Comparison of ENCODE assay signal across 8 mouse cellular contexts in genomic region chr8:105854715-105855216, GRCm38 (mm10). TPM values are rescaled to one million over a fixed set of nuclear protein-coding genes. Genes with fewer than 3 reads are reported as not detected.
A peak's percentile ranks its signal among the peaks of the same experiment; 100 is the strongest.
DNase-seq lines count a peak whose midpoint lies in the region; ATAC-seq and TF ChIP-seq lines count a peak whose summit lies in the region.

Thap11 (plus strand) TSS chr8:105855132.

- TF ChIP-seq EP300 in lung, postnatal 0 days (IDR thresholded peaks at IDR 0.05), result peak; percentile 34; the same call in 1 of the 2 replicates

- peak within 1 kb of the TSS; percentile 78 for H3K4me3 ChIP-seq in hindbrain, embryonic 10.5 days
- peak within 1 kb of the TSS; percentile 83 for H3K4me3 ChIP-seq in lung, postnatal 0 days (ENCODE audit: low read depth, low read length)

- peaks cover 62% of the 10 kb centered on the region for H3K4me1 ChIP-seq in hindbrain, embryonic 10.5 days (replicated peaks)
- H3K4me1 ChIP-seq in lung, postnatal 0 days (ENCODE audit: insufficient read depth, low read depth, low read length), result peaks cover 25% of the 10 kb centered on the region

- TF ChIP-seq CTCF in lung, postnatal 0 days (IDR thresholded peaks at IDR 0.05), result peak; percentile 82

- DNase-seq in MEL-GATA-1-ER (ENCODE audit: extremely low read depth, low read depth), result peak; percentile 86
- peak; percentile 88 for DNase-seq in cerebellum, adult 8-10 months
- peak; percentile 95 for DNase-seq in hindbrain, embryonic 10.5 days (ENCODE audit: low spot score)
- peak; percentile 89 for DNase-seq in layer of hippocampus, adult 9-11 months
- peak; percentile 97 for DNase-seq in lung, postnatal 0 days (ENCODE audit: low spot score)
- DNase-seq in ovary, postnatal 14 days (ENCODE audit: low spot score), result peak; percentile 82
- DNase-seq in thymus, postnatal 14 days, result peak; percentile 96

- peak within 1 kb of the TSS; percentile 96 for H3K27ac ChIP-seq in hindbrain, embryonic 10.5 days
- H3K27ac ChIP-seq in lung, postnatal 0 days (ENCODE audit: low read length), result peak within 1 kb of the TSS; percentile 85

- no peaks in the 10 kb centered on the region for H3K9me3 ChIP-seq in hindbrain, embryonic 10.5 days
- no peaks in the 10 kb centered on the region for H3K9me3 ChIP-seq in lung, postnatal 0 days (ENCODE audit: low read length)

- peak; percentile 83 for ATAC-seq in frontal cortex, adult (ENCODE audit: low TSS enrichment)
- ATAC-seq in lung, postnatal 0 days, result peak; percentile 94

- peaks cover 21% of the 10 kb centered on the region for H3K36me3 ChIP-seq in hindbrain, embryonic 10.5 days
- H3K36me3 ChIP-seq in lung, postnatal 0 days (ENCODE audit: insufficient read depth, low read length), result no peaks in the 10 kb centered on the region

- WGBS in hindbrain, embryonic 10.5 days, result under 1% methylated on average over 43 of the region's 43 CpGs
- under 1% methylated on average over 43 of the region's 43 CpGs for WGBS in lung, postnatal 0 days

- H3K9ac ChIP-seq in lung, postnatal 0 days (replicated peaks; ENCODE audit: low read depth), result peak within 1 kb of the TSS; percentile 70

- H3K4me2 ChIP-seq in lung, postnatal 0 days (replicated peaks; ENCODE audit: low read depth, low read length), result peak within 1 kb of the TSS; percentile 96

- H3K27me3 ChIP-seq in hindbrain, embryonic 10.5 days (ENCODE audit: insufficient read depth, poor library complexity, severe bottlenecking), result no peaks in the 10 kb centered on the region
- no peaks in the 10 kb centered on the region for H3K27me3 ChIP-seq in lung, postnatal 0 days (replicated peaks; ENCODE audit: insufficient read depth, low read length)

RNA-seq across cellular contexts. Expression of gene Thap11, which starts in this region (rescaled TPM):
- polyA plus RNA-seq in hindbrain, embryonic 10.5 days (2016; fragmentation: Nextera tagmentation; extraction: Ambion mirVana), result 78.3 and 83.5 TPM in 2 replicates
- polyA plus RNA-seq in lung, postnatal 0 days (2015; fragmentation: Nextera tagmentation; extraction: Ambion mirVana), result 46.3 and 50.1 TPM in 2 replicates

Comparison
In these comparisons a context has a peak if more than half of its experiments do, and no peak if none do; other contexts are left out.
1. Peak in every context shown above with its lines: DNase-seq, ATAC-seq, H3K4me3 ChIP-seq and H3K27ac ChIP-seq.